Mouse (Mus musculus): Measurements from ENCODE around the gene Vmn1r224. TPM values are rescaled to one million over a fixed set of nuclear protein-coding genes. Genes with fewer than 3 reads are reported as not detected.

The Vmn1r224 gene
- not detected in 2 replicates for polyA plus RNA-seq (2015; fragmentation: Nextera tagmentation; extraction: Ambion mirVana)

- ATAC-seq: no peak
- no peaks in the 10 kb centered on the region for H3K27me3 ChIP-seq (replicated peaks; ENCODE audit: control insufficient read depth, insufficient read depth, low read length)
- no peak within 1 kb of the TSS for H3K27ac ChIP-seq (ENCODE audit: low read depth, low read length)
- H3K4me3 ChIP-seq (ENCODE audit: low read length): no peak within 1 kb of the TSS
- no peaks in the 10 kb centered on the region for H3K4me1 ChIP-seq (ENCODE audit: control insufficient read depth, insufficient read depth, low read depth, low read length)
- H3K9me3 ChIP-seq (ENCODE audit: control insufficient read depth, low read length): peaks cover 11% of the 10 kb centered on the region
- 36% methylated on average over 1 of the region's 1 CpGs for WGBS
- H3K36me3 ChIP-seq (ENCODE audit: control insufficient read depth, insufficient read depth, low read length): no peaks in the 10 kb centered on the region
- no peak within 1 kb of the TSS for H3K9ac ChIP-seq (ENCODE audit: low read depth, low read length)
- no peak within 1 kb of the TSS for H3K4me2 ChIP-seq (ENCODE audit: low read length)
Measured at GRCm38 (mm10) chr17:20413846-20414245, at the start of gene Vmn1r224. Vmn1r224 (plus strand) TSS chr17:20414146.

DNA sequence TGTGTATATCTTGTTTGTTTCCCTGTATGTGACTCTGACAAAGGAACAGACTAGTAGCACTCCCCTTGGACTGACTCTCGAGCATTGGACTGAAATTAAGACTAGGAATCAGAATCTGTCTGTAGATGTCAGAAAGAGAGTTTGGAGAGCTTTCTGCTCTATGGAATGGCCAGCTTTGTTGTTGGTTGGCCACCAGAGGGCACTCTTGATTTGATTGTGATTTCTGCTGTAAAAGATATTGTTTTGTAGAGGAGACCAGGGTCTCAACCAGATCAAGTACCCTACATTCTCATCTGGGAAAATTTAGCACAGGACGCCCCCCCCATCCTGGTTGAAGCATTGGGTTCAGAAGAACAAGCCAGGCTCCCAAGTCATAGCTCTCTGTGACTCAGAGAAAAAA is 14.8 kb upstream of the Vmn1r224 start:
- Histone ChIP-seq H3K27me3 (replicated peaks; ENCODE audit: control insufficient read depth, insufficient read depth, low read length) (no peaks in the 10 kb centered on the region), H3K27ac (ENCODE audit: low read depth, low read length) (no peak overlapping the region), H3K9ac (ENCODE audit: low read depth, low read length) (no peak overlapping the region), H3K36me3 (ENCODE audit: control insufficient read depth, insufficient read depth, low read length) (no peaks in the 10 kb centered on the region), H3K4me1 (ENCODE audit: control insufficient read depth, insufficient read depth, low read depth, low read length) (no peaks in the 10 kb centered on the region), H3K9me3 (ENCODE audit: control insufficient read depth, low read length) (peaks cover 28% of the 10 kb centered on the region), H3K4me3 (ENCODE audit: low read length) (no peak overlapping the region), H3K4me2 (ENCODE audit: low read length) (no peak overlapping the region)
- ATAC-seq: no peak
- WGBS: 51% methylated on average over 2 of the region's 2 CpGs

DNA sequence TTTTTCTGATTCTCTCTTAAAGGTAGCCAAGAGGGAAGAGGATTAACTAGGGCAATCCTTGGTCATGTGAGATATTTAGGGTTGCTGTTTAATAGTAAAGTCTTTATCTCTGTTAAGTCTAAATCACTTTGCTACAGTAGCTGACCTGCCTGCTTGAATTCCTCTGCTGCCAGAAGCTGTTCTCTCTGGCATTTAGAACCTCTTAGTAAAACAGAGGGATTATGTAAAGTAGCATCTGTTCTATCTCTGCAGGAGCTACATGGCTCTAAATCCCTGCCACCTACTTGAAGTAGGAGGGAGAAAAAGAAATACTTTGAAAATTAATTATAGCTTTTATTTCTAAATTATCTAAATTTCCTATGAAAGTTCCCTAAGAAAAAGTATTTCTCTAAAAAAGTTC is 25.3 kb downstream of the Vmn1r224 start:
- Histone ChIP-seq H3K4me2 (ENCODE audit: low read length) (no peak overlapping the region), H3K4me3 (ENCODE audit: low read length) (no peak overlapping the region), H3K36me3 (ENCODE audit: control insufficient read depth, insufficient read depth, low read length) (no peaks in the 10 kb centered on the region), H3K27ac (ENCODE audit: low read depth, low read length) (no peak overlapping the region), H3K4me1 (ENCODE audit: control insufficient read depth, insufficient read depth, low read depth, low read length) (no peaks in the 10 kb centered on the region), H3K9ac (ENCODE audit: low read depth, low read length) (no peak overlapping the region), H3K9me3 (ENCODE audit: control insufficient read depth, low read length) (peaks cover 12% of the 10 kb centered on the region), H3K27me3 (replicated peaks; ENCODE audit: control insufficient read depth, insufficient read depth, low read length) (no peaks in the 10 kb centered on the region)
- no peak for ATAC-seq

DNA sequence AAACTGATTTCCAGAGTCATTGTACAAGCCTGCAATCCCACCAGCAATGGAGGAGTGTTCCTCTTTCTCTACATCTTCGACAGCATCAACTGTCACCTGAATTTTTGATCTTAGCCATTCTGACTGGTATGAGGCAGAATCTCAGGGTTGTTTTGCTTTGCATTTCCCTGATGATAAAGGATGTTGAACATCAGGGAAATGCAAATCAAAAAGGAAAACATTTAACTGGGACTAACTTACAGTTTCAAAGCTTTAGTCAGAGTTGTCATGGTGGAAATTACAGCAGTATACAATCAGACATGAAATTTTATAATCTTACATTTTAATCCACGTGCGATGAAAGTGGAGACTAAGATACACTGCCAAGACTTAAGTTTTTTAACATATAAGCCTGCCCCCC is 59.4 kb downstream of the Vmn1r224 start:
- Histone ChIP-seq H3K4me2 (ENCODE audit: low read length) (no peak overlapping the region), H3K4me3 (ENCODE audit: low read length) (no peak overlapping the region), H3K27ac (ENCODE audit: low read depth, low read length) (no peak overlapping the region), H3K9me3 (ENCODE audit: control insufficient read depth, low read length) (peaks cover 5% of the 10 kb centered on the region; the same call in 1 of the 2 replicates), H3K9ac (ENCODE audit: low read depth, low read length) (no peak overlapping the region), H3K4me1 (ENCODE audit: control insufficient read depth, insufficient read depth, low read depth, low read length) (no peaks in the 10 kb centered on the region), H3K36me3 (ENCODE audit: control insufficient read depth, insufficient read depth, low read length) (no peaks in the 10 kb centered on the region), H3K27me3 (replicated peaks; ENCODE audit: control insufficient read depth, insufficient read depth, low read length) (no peaks in the 10 kb centered on the region)
- 73% methylated on average over 3 of the region's 3 CpGs for WGBS
- ATAC-seq: no peak

Other genes with a start within 250 kb of the Vmn1r224 start
- gene Fpr-rs6, start 231.0 kb upstream of the Vmn1r224 start, polyA plus RNA-seq (2015; fragmentation: Nextera tagmentation; extraction: Ambion mirVana): not detected in 2 replicates
- not detected in 2 replicates for gene Vmn2r105, start 179.1 kb upstream of the Vmn1r224 start, polyA plus RNA-seq (2015; fragmentation: Nextera tagmentation; extraction: Ambion mirVana)
- not detected in 2 replicates for gene Vmn2r106, start 128.6 kb upstream of the Vmn1r224 start, polyA plus RNA-seq (2015; fragmentation: Nextera tagmentation; extraction: Ambion mirVana)
- not detected in 2 replicates for gene Vmn2r107, start 68.9 kb upstream of the Vmn1r224 start, polyA plus RNA-seq (2015; fragmentation: Nextera tagmentation; extraction: Ambion mirVana)
- not detected in 2 replicates for gene Vmn2r108, start 67.2 kb downstream of the Vmn1r224 start, polyA plus RNA-seq (2015; fragmentation: Nextera tagmentation; extraction: Ambion mirVana)
- not detected in 2 replicates for gene Vmn1r225, start 84.0 kb downstream of the Vmn1r224 start, polyA plus RNA-seq (2015; fragmentation: Nextera tagmentation; extraction: Ambion mirVana)
- not detected in 2 replicates for gene Vmn2r109, start 150.6 kb downstream of the Vmn1r224 start, polyA plus RNA-seq (2015; fragmentation: Nextera tagmentation; extraction: Ambion mirVana)
- not detected in 2 replicates for gene Vmn2r110, start 182.3 kb downstream of the Vmn1r224 start, polyA plus RNA-seq (2015; fragmentation: Nextera tagmentation; extraction: Ambion mirVana)
- gene Fpr-rs3, start 210.7 kb downstream of the Vmn1r224 start, polyA plus RNA-seq (2015; fragmentation: Nextera tagmentation; extraction: Ambion mirVana): not detected in 2 replicates